Mouse (Mus musculus): Measurements from ENCODE around the gene Nr1d2. TPM values are rescaled to one million over a fixed set of nuclear protein-coding genes. Genes with fewer than 3 reads are reported as not detected.

The Nr1d2 gene
- 10 to 100 TPM; 69.2 to 95.4 TPM for total RNA-seq (2023)

DNA sequence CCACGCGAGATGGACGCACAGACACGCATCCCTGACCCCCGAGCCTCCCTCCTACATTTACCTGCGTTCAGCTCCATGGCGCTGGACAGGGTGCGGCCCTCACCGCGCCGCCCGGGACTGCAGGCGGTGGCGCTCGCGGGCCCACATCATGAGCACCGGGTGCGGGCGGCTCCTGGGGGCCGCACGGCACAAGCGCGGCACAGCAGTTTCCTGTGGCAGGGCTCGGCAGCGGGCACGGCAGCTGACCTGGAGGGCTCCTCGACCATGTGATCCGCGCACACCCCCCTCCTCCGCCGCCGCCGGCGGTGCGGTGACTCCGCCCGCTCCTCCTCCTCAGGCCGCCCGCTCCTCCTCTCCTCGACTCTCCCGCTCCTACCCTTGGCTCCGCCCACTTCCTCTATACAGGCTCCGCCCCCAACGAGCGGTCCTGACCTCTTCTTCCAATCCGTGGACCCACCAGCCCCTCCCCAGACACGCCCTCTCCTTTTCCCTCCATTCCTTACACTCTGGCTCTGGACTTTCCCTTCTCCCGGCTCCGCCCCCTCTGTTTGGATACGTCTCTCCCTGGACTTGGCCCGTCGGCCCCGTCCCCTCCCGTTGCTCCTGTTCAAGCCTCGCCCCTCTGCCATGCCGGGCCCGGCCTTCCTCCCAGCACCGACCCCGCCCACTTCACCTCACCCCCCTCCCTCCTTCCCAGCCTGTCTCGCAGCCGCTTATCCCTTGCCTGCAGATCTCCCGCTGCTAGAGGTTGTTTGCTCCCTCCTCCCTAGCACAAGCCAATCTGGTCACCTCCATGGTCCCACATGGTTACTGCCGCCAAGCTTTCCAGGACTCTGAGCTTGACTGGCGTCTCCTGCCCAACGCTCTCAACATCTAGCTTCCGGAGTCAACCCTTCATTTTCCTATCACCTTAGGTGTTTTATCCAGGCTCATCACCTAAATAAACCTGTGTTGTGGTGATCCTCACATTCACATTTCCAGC lies at the start of gene Nr1d2:
Gene Nr1d2 (minus strand): TSS at position 378 of the 982 bp plus-strand sequence.

DNA sequence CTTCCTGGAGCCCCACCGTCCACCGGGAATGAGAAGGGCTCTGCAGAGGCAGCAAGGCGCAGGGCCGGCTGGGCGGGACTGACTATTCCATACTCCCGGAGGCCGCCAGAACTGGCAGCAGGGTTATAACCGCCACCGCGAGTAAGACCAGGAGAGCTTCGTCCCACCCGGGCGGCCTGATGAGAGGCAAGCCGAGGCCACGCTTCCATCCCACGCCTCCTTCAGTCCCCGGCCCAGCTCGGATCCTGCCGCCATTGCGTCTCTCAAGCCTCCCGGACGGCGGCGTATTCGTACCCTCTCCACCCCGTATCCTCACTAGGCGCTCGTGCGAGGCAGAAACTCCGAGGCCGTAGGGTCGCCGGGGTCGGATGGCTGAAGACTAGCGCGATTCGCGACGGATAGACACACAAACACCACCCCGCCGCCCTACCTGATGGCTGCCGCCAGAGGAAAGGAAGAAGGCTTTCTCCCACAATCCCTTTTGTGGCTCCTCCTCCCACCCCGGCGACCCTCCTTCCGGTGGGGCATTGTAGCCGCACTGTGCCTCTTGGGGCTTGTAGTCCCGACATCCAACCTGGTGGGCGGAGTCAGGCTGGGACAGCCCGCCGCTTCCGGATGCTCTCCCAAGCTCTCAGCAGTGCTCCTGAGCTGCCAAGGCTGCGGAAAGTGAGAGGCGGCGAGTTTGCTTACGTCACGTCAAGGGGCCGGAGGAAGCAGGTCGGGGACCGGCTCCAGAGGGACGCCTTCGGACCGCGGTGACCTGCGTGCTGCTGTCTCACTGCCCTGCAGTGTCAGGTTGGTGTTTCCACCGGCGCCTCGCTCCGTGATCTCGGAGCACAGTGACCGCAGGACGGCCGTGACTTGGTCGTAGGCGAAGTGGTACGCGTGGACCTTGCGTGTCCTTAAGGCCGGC lies 31.9 kb upstream of the Nr1d2 start, which contains the start of the genes Nkiras1 and Rpl15:
Gene Nkiras1 (plus strand): TSS at position 608 of the 913 bp plus-strand sequence.
Gene Rpl15 (minus strand): TSS at position 863 of the 913 bp plus-strand sequence.

Other genes starting within 250 kb of the Nr1d2 start
- gene Nkiras1, start 32.0 kb upstream of the Nr1d2 start, total RNA-seq (2023), result 10 to 100 TPM; 20.6 to 22.5 TPM
- gene Rpl15, start 32.3 kb upstream of the Nr1d2 start, total RNA-seq (2023), result 1,000 to 10,000 TPM; 1,956 to 1,964 TPM
- 10 to 100 TPM; 67.3 to 70.5 TPM for gene Ube2e1, start 92.7 kb upstream of the Nr1d2 start, total RNA-seq (2023)

Measured in T-cell, adult 66 days (primary cell).